Mouse (Mus musculus): Measurements from ENCODE around the gene Fam189b. TPM values are rescaled to one million over a fixed set of nuclear protein-coding genes. Genes with fewer than 3 reads are reported as not detected.

Fam189b gene
- 10.5 and 19.2 TPM in 2 replicates for polyA plus RNA-seq (2015; fragmentation: Nextera tagmentation; extraction: Ambion mirVana)

DNA sequence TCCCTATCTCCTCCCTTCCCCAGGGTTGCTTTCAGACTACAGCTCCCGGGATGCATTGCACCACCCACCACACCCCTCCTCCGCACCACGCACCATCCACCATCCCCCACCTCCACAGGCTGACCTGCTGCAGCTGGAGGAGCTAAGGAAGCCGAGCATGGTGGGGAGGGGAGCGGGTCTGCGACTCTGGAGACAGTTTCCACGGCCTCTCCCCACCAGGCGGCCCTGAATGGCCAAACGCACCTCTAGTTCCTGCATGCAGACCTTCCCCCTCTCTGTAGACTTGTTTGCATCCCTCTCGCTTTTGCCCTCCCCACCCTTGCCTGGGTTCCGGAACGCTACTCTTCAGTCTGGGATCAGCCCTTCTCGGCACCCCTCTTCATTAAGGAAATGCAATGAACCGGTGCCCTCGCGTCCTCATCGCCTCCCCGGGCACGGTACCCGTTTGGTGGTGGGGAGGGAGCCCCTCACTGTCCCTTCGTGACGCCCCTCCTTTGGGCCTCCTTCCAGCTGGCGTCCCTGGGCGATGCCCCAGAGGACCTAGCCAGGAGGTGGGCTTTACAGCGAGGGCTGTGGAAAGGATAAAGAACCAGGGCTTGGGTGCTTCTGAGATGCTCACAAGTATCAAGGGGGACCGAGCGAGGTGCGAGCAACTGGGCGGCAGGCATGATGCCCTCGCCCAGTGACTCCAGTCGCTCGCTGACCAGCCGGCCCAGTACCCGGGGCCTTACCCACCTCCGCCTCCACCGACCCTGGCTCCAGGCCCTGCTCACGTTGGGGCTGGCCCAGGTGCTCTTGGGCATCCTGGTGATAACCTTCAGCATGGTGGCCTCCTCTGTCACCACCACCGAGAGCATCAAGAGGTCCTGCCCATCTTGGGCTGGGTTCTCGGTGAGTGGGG, at the start of gene Fam189b:
TSS of gene Fam189b (plus strand) at position 86 of the 901 bp plus-strand sequence.
- H3K36me3 ChIP-seq: peaks cover 30% of the 10 kb centered on the region
- peak within 1 kb of the TSS; percentile 86 for H3K27ac ChIP-seq
- 5% methylated on average over 39 of the region's 39 CpGs for WGBS
- peaks cover 26% of the 10 kb centered on the region for H3K4me1 ChIP-seq (replicated peaks)
- peak within 1 kb of the TSS; percentile 72 for H3K9ac ChIP-seq
- peak within 1 kb of the TSS; percentile 91 for H3K4me2 ChIP-seq
- peak within 1 kb of the TSS; percentile 81 for H3K4me3 ChIP-seq
- H3K9me3 ChIP-seq (replicated peaks): no peaks in the 10 kb centered on the region
- peak; percentile 91 for ATAC-seq (replicated peaks; ENCODE audit: insufficient number of reproducible peaks, insufficient read depth, low FRiP score, low read depth)
- H3K27me3 ChIP-seq: no peaks in the 10 kb centered on the region; the same call in 1 of the 2 replicates

GRCm38 (mm10) chr3:89133752-89134151, 49.2 kb upstream of the Fam189b start:
- no peaks in the 10 kb centered on the region for H3K9me3 ChIP-seq (replicated peaks)
- H3K4me2 ChIP-seq: no peak overlapping the region
- peaks cover 9% of the 10 kb centered on the region; the same call in 1 of the 2 replicates for H3K27me3 ChIP-seq
- no peak overlapping the region for H3K27ac ChIP-seq
- H3K36me3 ChIP-seq: no peaks in the 10 kb centered on the region
- peaks cover 6% of the 10 kb centered on the region; the same call in 1 of the 2 replicates for H3K4me1 ChIP-seq (replicated peaks)
- 63% methylated on average over 1 of the region's 1 CpGs for WGBS
- no peak overlapping the region for H3K4me3 ChIP-seq
- ATAC-seq (replicated peaks; ENCODE audit: insufficient number of reproducible peaks, insufficient read depth, low FRiP score, low read depth): no peak
- no peak overlapping the region for H3K9ac ChIP-seq

GRCm38 (mm10) chr3:89135958-89136357, 47.0 kb upstream of the Fam189b start, which contains the start of gene Pklr:
Pklr (plus strand) TSS chr3:89136142.
- WGBS: 50% methylated on average over 3 of the region's 3 CpGs
- no peaks in the 10 kb centered on the region for H3K9me3 ChIP-seq (replicated peaks)
- no peaks in the 10 kb centered on the region for H3K36me3 ChIP-seq
- no peak within 1 kb of the TSS for H3K9ac ChIP-seq
- no peak within 1 kb of the TSS for H3K27ac ChIP-seq
- no peak within 1 kb of the TSS for H3K4me2 ChIP-seq
- peaks cover 6% of the 10 kb centered on the region; the same call in 1 of the 2 replicates for H3K4me1 ChIP-seq (replicated peaks)
- no peak for ATAC-seq (replicated peaks; ENCODE audit: insufficient number of reproducible peaks, insufficient read depth, low FRiP score, low read depth)
- no peak within 1 kb of the TSS for H3K4me3 ChIP-seq
- peaks cover 9% of the 10 kb centered on the region; the same call in 1 of the 2 replicates for H3K27me3 ChIP-seq

DNA sequence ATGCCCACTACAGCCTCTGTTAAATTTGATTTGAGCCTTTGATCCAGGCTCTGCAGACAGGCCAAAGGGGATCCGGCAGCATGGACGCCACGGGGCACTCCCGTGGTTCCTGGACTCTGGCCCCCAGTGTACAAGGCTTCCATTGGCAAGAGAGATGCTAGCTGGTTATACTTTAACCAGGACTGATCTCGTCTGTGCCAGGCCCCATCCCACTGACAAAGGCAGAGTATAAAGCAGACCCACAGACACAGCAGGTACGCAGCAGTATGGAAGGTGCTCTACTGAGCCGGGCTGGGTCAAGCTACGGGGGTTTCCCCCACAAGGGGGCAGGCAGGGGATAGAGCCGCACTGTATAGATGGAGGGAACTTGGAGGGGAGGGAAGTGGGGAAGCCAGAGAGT, 46.6 kb upstream of the Fam189b start:
- H3K4me3 ChIP-seq: no peak overlapping the region
- no peak overlapping the region for H3K4me2 ChIP-seq
- 0 out of 2 replicates have a peak, but pooled peaks have one; percentile 37 for ATAC-seq (replicated peaks; ENCODE audit: insufficient number of reproducible peaks, insufficient read depth, low FRiP score, low read depth)
- H3K4me1 ChIP-seq (replicated peaks): peaks cover 6% of the 10 kb centered on the region; the same call in 1 of the 2 replicates
- H3K27me3 ChIP-seq: peaks cover 9% of the 10 kb centered on the region; the same call in 1 of the 2 replicates
- no peaks in the 10 kb centered on the region for H3K36me3 ChIP-seq
- H3K9ac ChIP-seq: no peak overlapping the region
- no peak overlapping the region for H3K27ac ChIP-seq
- WGBS: 38% methylated on average over 9 of the region's 9 CpGs
- H3K9me3 ChIP-seq (replicated peaks): no peaks in the 10 kb centered on the region

DNA sequence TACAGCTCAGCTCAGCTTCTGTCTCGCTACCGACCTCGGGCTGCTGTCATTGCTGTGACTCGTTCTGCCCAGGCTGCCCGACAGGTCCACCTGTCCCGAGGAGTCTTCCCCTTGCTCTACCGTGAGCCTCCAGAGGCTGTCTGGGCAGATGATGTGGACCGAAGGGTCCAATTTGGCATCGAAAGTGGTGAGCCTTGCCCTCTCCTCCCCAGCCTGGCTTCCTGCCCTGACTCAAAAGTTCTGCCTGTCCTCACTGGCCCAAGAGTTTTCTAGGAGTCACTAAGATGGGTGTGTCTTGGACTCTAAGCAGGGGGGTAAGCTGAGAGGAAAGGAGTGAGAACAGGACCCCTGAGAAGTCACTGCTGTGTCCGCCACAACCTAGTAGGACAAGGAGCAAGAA, 38.1 kb upstream of the Fam189b start:
- Histone ChIP-seq H3K27me3 (peaks cover 61% of the 10 kb centered on the region), H3K4me2 (no peak overlapping the region), H3K9me3 (replicated peaks) (no peaks in the 10 kb centered on the region), H3K27ac (no peak overlapping the region), H3K9ac (no peak overlapping the region), H3K36me3 (no peaks in the 10 kb centered on the region), H3K4me3 (no peak overlapping the region), H3K4me1 (replicated peaks) (peaks cover 8% of the 10 kb centered on the region)
- no peak for ATAC-seq (replicated peaks; ENCODE audit: insufficient number of reproducible peaks, insufficient read depth, low FRiP score, low read depth)
- 72% methylated on average over 10 of the region's 10 CpGs for WGBS

GRCm38 (mm10) chr3:89145566-89145965, 37.4 kb upstream of the Fam189b start:
- no peak for ATAC-seq (replicated peaks; ENCODE audit: insufficient number of reproducible peaks, insufficient read depth, low FRiP score, low read depth)
- WGBS: 59% methylated on average over 8 of the region's 8 CpGs
- peaks cover 68% of the 10 kb centered on the region for H3K27me3 ChIP-seq

DNA sequence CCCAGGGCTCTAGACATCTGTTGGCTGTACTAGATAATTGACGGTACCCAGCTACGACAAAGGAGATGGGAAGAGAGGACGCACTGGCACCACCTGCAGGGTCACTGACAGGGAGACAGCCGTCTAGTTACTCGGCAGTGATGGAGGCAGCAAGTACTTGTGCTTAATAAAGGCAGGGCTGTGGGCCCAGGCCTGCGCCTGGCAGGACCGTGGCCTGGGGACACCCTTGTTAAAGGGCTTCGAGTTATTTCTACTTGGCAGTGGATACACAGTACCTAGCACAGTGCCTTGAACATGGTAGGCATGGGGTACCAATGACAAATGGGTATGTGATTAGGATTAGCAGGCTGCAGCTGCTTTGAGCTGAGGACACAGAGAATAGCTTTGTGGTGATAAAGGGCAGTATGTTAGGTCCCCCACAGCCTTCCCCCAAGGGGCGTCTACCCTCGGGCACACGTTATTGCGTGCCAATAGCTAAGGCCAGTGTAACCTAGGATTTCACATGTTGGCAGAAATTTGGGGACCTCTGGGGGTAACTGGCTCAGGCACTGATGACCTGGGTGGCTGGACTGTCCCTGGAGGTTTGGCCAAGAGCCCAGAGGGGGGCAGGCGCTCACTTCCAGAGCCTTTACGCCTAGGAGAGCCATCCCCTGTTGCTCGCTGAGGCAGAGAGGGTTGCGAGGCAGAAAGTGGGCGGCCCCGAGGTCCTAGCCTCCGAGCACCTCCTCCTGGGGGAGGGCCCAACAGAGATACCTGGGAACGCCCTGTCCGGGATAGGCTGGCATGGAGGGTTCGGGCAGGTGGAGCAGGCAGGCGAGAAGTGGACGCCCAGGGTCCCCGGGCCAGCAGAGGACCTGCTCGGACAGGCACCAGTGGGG, 35.6 kb upstream of the Fam189b start:
- Histone ChIP-seq H3K36me3 (no peaks in the 10 kb centered on the region), H3K9ac (0 out of 2 replicates have a peak overlapping the region, but pooled peaks have one; percentile 14), H3K4me1 (replicated peaks) (peaks cover 8% of the 10 kb centered on the region), H3K4me2 (peak overlapping the region; percentile 55), H3K4me3 (peak overlapping the region; percentile 22; the same call in 1 of the 2 replicates), H3K9me3 (replicated peaks) (no peaks in the 10 kb centered on the region), H3K27me3 (peaks cover 82% of the 10 kb centered on the region), H3K27ac (no peak overlapping the region)
- 19% methylated on average over 26 of the region's 26 CpGs for WGBS
- ATAC-seq (replicated peaks; ENCODE audit: insufficient number of reproducible peaks, insufficient read depth, low FRiP score, low read depth): 0 out of 2 replicates have a peak, but pooled peaks have one; percentile 28

More at GRCm38 (mm10) chr3:89145566-89145965, 37.4 kb upstream of the Fam189b start:
- Histone ChIP-seq H3K4me2 (no peak overlapping the region), H3K36me3 (no peaks in the 10 kb centered on the region), H3K4me3 (no peak overlapping the region), H3K9me3 (replicated peaks) (no peaks in the 10 kb centered on the region), H3K4me1 (replicated peaks) (peaks cover 8% of the 10 kb centered on the region), H3K9ac (no peak overlapping the region), H3K27ac (no peak overlapping the region)

- Histone ChIP-seq H3K4me2 (peak overlapping the region; percentile 55), H3K36me3 (no peaks in the 10 kb centered on the region), H3K9ac (0 out of 2 replicates have a peak overlapping the region, but pooled peaks have one; percentile 14), H3K9me3 (replicated peaks) (no peaks in the 10 kb centered on the region), H3K27me3 (peaks cover 82% of the 10 kb centered on the region), H3K4me1 (replicated peaks) (peaks cover 8% of the 10 kb centered on the region), H3K4me3 (peak overlapping the region; percentile 22; the same call in 1 of the 2 replicates), H3K27ac (no peak overlapping the region)
- WGBS: 12% methylated on average over 15 of the region's 15 CpGs
- ATAC-seq (replicated peaks; ENCODE audit: insufficient number of reproducible peaks, insufficient read depth, low FRiP score, low read depth): 0 out of 2 replicates have a peak, but pooled peaks have one; percentile 33
Observed at GRCm38 (mm10) chr3:89147979-89148311, 35.0 kb upstream of the Fam189b start.

DNA sequence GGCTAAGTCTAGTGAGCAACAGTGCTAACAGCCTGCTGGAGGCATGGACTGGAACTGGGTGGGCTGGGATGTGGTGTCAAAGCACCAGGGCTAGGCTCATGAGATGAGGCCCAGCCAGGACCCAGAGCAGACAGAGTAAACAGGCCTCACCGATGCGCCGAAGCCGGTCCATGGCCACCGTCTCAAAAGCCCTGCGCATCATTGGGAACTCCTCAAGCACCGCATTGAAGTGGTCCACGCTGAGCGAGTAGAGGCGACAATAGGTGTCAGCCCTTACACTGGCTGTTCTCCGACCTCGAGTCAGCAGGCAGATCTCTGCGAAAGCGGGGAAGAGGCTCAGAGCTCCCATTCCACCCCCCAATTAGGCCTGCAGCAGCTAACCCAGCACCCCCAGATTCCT, 34.4 kb upstream of the Fam189b start:
- WGBS: 71% methylated on average over 14 of the region's 14 CpGs
- H3K4me2 ChIP-seq: no peak overlapping the region
- H3K27me3 ChIP-seq: peaks cover 82% of the 10 kb centered on the region

DNA sequence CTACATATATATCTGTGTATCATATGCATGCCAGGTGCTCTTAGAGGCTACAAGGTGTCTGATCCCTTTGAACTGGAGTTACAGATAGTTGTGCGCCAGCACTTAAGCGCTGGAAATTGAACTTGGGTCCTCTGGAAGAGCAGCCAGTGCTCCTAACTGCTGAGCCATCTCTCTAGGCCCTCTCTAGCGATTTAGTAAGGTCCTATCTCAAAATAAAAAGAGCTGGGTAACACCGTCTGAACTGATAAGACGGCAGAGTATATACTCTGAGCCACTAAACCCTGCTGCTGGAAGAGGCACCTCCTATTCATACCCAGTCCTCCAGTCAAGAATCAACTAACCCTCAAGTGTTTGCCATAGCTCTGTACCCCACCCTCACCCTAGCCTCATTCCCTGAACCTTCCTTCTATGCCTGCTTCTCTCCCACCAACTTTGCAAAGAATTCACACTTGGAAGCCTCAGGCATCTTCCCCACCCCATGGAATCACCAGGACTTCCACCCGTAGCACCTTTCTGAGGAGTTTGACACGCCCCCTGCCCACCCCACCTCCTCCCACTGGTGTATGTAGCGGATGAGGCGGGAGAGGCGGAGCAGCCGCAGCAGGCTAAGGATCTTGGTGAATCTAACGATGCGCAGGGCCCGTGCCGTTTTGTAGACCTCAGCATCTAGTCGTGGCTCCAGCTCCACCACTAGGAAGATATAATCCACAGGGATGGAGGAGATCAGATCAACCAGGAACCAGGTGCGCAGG, 30.7 kb upstream of the Fam189b start:
- 43% methylated on average over 17 of the region's 17 CpGs for WGBS
- no peak overlapping the region for H3K4me3 ChIP-seq
- no peak overlapping the region for H3K9ac ChIP-seq

More for the DNA sequence above, 34.4 kb upstream of the Fam189b start:
- no peaks in the 10 kb centered on the region for H3K9me3 ChIP-seq (replicated peaks)
- no peak for ATAC-seq (replicated peaks; ENCODE audit: insufficient number of reproducible peaks, insufficient read depth, low FRiP score, low read depth)
- no peak overlapping the region for H3K4me3 ChIP-seq
- H3K4me1 ChIP-seq (replicated peaks): peaks cover 8% of the 10 kb centered on the region
- no peak overlapping the region for H3K27ac ChIP-seq
- no peak overlapping the region for H3K9ac ChIP-seq
- H3K36me3 ChIP-seq: no peaks in the 10 kb centered on the region

More for the DNA sequence above, 30.7 kb upstream of the Fam189b start:
- H3K36me3 ChIP-seq: no peaks in the 10 kb centered on the region
- no peak overlapping the region for H3K27ac ChIP-seq
- H3K9me3 ChIP-seq (replicated peaks): no peaks in the 10 kb centered on the region
- peaks cover 8% of the 10 kb centered on the region for H3K4me1 ChIP-seq (replicated peaks)
- ATAC-seq (replicated peaks; ENCODE audit: insufficient number of reproducible peaks, insufficient read depth, low FRiP score, low read depth): no peak
- H3K27me3 ChIP-seq: peaks cover 61% of the 10 kb centered on the region
- H3K4me2 ChIP-seq: no peak overlapping the region
